Mouse (Mus musculus) stomach, postnatal 0 days (tissue): ENCODE results near the gene Clmp.

Source experiments
- CTCF ChIP-seq: IDR thresholded peaks from 2 replicates; pipeline ENCODE4 v1.5.1; 2016; ENCODE audit warnings: antibody characterized with exemption, low read depth, mild to moderate bottlenecking, moderate library complexity
- EP300 ChIP-seq: optimal IDR thresholded peaks from 2 replicates; pipeline ENCODE3; 2016; ENCODE audit warnings: antibody characterized with exemption

DNA sequence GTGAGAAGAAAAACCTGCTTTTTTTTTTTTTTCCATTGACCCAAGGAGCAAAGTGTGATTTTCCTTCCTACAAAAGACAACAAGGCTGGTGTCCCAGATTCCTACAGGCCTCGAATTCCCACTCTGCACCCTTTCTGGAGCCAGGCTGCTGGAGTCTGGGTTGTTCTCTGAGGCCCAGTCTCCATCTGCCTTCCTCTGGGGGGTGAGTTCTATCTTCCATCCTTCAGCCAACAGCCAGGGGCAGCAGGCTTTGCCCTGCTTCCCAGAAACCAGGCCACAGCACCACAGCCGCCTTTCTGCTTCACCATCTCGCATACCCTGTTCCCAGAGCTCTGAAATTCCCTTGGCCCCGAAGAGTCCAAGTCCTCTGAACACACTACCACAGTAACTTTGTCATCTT lies 10.3 kb downstream of the Clmp start:
- TF ChIP-seq CTCF (no peak), EP300 (no peak)
